Mouse (Mus musculus): ENCODE results near the gene Gabrb1. TPM values are rescaled to one million over a fixed set of nuclear protein-coding genes. Genes with fewer than 3 reads are reported as not detected.
"Not testable (repeated sequence)": the region's sequence is repeated elsewhere in the genome, so short reads cannot be mapped to it uniquely, and the experiment has no call there.

The Gabrb1 gene
- polyA plus RNA-seq, 1 experiment from 2014 or later = 2.1 TPM

- no peaks in the 10 kb centered on the region for H3K4me1 ChIP-seq
- no peak overlapping the region for H3K27ac ChIP-seq
- no peak overlapping the region for H3K4me2 ChIP-seq (replicated peaks)
- H3K27me3 ChIP-seq (replicated peaks) = no peaks in the 10 kb centered on the region
- WGBS = 94% methylated on average over 5 of the region's 5 CpGs
- no peak overlapping the region for H3K4me3 ChIP-seq
- peaks cover 3% of the 10 kb centered on the region; the same call in 1 of the 2 replicates for H3K36me3 ChIP-seq
- no peak overlapping the region for H3K9ac ChIP-seq
- no peak for ATAC-seq (ENCODE audit: low FRiP score, low read depth)
- H3K9me3 ChIP-seq = no peaks in the 10 kb centered on the region
Observed at GRCm38 (mm10) chr5:72150870-72151269, 493.0 kb downstream of the Gabrb1 start.

DNA sequence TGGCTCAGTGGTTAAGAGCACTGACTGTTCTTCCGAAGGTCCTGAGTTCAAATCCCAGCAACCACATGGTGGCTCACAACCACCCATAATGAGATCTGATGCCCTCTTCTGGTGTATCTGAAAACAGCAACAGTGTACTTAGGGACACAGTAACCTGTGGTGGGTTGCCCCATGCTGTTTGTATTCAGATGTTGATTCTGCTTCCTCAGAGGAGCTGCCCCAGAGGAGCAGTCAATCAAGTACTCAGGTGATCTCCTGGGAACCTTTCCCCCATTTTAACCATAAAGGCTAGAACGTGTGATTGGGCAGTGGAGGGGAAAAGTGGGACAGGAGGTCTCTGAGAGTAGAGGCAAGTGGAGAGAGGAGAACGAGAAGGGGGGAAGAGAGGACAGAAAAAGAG, 497.8 kb downstream of the Gabrb1 start:
- not testable (repeated sequence) for H3K4me1 ChIP-seq; H3K9me3 ChIP-seq; H3K27me3 ChIP-seq (replicated peaks); ATAC-seq (ENCODE audit: low FRiP score, low read depth); H3K4me3 ChIP-seq; H3K4me2 ChIP-seq (replicated peaks); H3K9ac ChIP-seq; H3K27ac ChIP-seq
- peaks cover 33% of the 10 kb centered on the region for H3K36me3 ChIP-seq
- 70% methylated on average over 3 of the region's 3 CpGs for WGBS

DNA sequence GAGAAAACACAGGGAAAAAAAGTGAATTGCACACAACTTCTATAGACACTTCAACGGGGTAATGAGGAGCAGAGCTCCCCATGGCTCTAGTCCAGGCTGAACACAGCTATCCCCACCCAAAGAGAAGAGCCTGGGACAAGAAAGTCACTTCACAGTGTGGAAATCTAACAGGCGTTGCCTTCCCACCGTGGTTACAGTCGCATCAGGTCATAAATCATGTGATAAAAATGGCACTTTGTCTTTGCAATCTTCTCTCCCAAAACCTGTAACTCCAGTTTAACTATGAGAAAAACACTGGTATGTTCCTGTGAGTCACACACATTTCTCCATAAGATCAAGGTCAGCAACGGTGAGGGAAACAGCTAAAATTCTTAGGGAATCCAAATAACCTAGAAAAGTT, 498.7 kb downstream of the Gabrb1 start:
- no peaks in the 10 kb centered on the region for H3K9me3 ChIP-seq
- no peak for ATAC-seq (ENCODE audit: low FRiP score, low read depth)
- WGBS = 87% methylated on average over 5 of the region's 5 CpGs
- H3K9ac ChIP-seq = no peak overlapping the region
- no peak overlapping the region for H3K27ac ChIP-seq
- no peak overlapping the region for H3K4me2 ChIP-seq (replicated peaks)
- no peaks in the 10 kb centered on the region for H3K4me1 ChIP-seq
- H3K36me3 ChIP-seq = peaks cover 40% of the 10 kb centered on the region
- H3K4me3 ChIP-seq = no peak overlapping the region
- H3K27me3 ChIP-seq (replicated peaks) = no peaks in the 10 kb centered on the region

GRCm38 (mm10) chr5:72158667-72159066, 500.8 kb downstream of the Gabrb1 start:
- H3K27me3 ChIP-seq (replicated peaks) = no peaks in the 10 kb centered on the region
- no peaks in the 10 kb centered on the region for H3K9me3 ChIP-seq
- no peak overlapping the region for H3K4me3 ChIP-seq
- ATAC-seq (ENCODE audit: low FRiP score, low read depth) = no peak
- no peak overlapping the region for H3K27ac ChIP-seq
- no peak overlapping the region for H3K9ac ChIP-seq
- WGBS = 96% methylated on average over 12 of the region's 12 CpGs
- H3K36me3 ChIP-seq = peaks cover 52% of the 10 kb centered on the region
- H3K4me2 ChIP-seq (replicated peaks) = no peak overlapping the region
- no peaks in the 10 kb centered on the region for H3K4me1 ChIP-seq

- 87% methylated on average over 6 of the region's 6 CpGs for WGBS
- Histone ChIP-seq H3K9ac (no peak overlapping the region), H3K4me1 (peaks cover 4% of the 10 kb centered on the region; the same call in 1 of the 2 replicates), H3K27me3 (replicated peaks) (no peaks in the 10 kb centered on the region), H3K27ac (no peak overlapping the region), H3K9me3 (no peaks in the 10 kb centered on the region), H3K4me3 (no peak overlapping the region), H3K4me2 (replicated peaks) (no peak overlapping the region), H3K36me3 (peaks cover 52% of the 10 kb centered on the region)
- no peak for ATAC-seq (ENCODE audit: low FRiP score, low read depth)
Observed at GRCm38 (mm10) chr5:72159537-72159936, 501.6 kb downstream of the Gabrb1 start.

- Histone ChIP-seq H3K36me3 (peaks cover 49% of the 10 kb centered on the region), H3K4me3 (no peak overlapping the region), H3K27ac (no peak overlapping the region), H3K9me3 (no peaks in the 10 kb centered on the region), H3K4me2 (replicated peaks) (no peak overlapping the region), H3K4me1 (peaks cover 5% of the 10 kb centered on the region; the same call in 1 of the 2 replicates), H3K27me3 (replicated peaks) (no peaks in the 10 kb centered on the region), H3K9ac (no peak overlapping the region)
- WGBS = 91% methylated on average over 11 of the region's 11 CpGs
- ATAC-seq (ENCODE audit: low FRiP score, low read depth) = no peak
Observed at GRCm38 (mm10) chr5:72160781-72161485, 503.0 kb downstream of the Gabrb1 start.

DNA sequence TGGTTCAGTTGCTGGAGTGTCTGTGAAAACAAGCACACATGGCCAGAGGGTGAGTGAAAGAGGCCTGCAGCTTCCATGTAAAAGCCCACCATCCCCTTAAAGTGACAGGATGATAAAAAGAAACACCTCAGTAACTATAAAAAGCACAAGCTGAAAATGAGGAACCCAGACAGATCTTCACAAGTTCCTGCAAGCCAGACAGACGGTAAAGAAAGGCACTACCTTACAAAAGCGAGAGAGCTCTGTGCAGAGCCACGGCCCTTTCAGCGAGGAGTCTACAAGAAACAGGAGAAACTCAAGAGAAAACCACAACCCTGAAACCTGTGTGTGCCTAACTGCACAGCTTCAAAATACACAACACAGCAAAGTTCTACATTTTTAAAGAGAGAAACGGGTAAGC, 504.9 kb downstream of the Gabrb1 start:
- ATAC-seq (ENCODE audit: low FRiP score, low read depth) = no peak
- Histone ChIP-seq H3K27me3 (replicated peaks) (no peaks in the 10 kb centered on the region), H3K9ac (no peak overlapping the region), H3K9me3 (no peaks in the 10 kb centered on the region), H3K27ac (no peak overlapping the region), H3K4me1 (peaks cover 12% of the 10 kb centered on the region), H3K36me3 (peaks cover 41% of the 10 kb centered on the region), H3K4me2 (replicated peaks) (no peak overlapping the region), H3K4me3 (no peak overlapping the region)
- WGBS = 85% methylated on average over 5 of the region's 5 CpGs

DNA sequence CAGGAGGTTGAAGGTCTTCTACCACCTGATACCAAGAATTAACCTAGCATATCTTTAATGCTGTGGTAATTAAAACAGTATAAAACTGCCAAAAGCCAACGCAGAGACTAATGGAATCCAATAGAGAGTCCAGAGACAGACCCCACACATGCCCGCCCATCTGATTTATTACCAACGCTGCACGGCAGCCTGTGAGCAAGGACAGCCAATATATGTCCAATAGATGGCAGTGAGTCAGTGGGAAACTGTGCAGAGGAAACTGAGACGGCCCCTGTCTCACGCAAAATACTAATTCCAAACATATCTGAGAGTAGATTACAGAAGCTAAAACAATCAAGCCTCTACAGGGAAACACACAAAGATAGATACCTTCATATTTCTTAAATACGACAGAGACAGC, 506.5 kb downstream of the Gabrb1 start:
- Histone ChIP-seq H3K27ac (no peak overlapping the region), H3K4me2 (replicated peaks) (no peak overlapping the region), H3K9me3 (no peaks in the 10 kb centered on the region), H3K4me1 (peaks cover 12% of the 10 kb centered on the region), H3K4me3 (no peak overlapping the region), H3K9ac (no peak overlapping the region), H3K36me3 (peaks cover 29% of the 10 kb centered on the region), H3K27me3 (replicated peaks) (no peaks in the 10 kb centered on the region)
- no peak for ATAC-seq (ENCODE audit: low FRiP score, low read depth)
- 70% methylated on average over 7 of the region's 7 CpGs for WGBS

DNA sequence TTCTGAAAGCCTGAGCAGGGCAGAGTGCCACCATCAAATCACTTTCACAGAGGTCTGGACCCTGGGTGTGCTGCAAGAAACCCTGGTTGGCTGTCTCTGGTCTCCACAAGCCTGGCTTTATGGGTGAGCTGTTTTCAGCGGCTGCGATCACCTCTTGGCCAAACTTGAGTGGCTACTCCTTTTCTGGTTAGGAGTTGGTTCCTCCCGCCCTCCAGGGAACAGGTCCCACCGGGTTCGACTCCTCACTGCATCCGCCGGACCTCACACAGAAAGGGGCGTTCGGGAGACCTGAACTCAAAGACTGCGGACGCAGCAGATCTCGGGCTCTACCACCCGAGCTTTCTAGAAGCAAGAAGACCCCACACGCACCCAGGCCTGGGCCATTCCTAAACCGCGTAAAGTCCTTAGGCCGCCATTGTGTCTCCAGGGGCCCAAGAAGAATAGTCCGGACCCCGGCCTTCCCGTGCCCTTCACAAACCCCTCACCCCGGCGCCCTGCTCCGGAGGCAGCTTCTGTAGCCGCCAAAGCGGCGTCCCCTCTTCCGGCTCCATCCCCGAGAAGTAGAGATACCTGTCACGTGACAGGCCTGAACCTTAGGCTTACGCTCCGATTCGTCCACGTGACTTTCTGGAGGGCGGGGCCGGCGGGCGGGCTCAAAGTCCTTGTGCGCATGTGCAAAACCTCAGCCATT, 509.8 kb downstream of the Gabrb1 start, which contains the start of gene Commd8:
Gene Commd8 (minus strand): TSS at position 596 of the 691 bp plus-strand sequence.
- Histone ChIP-seq H3K36me3 (peaks cover 4% of the 10 kb centered on the region; the same call in 1 of the 2 replicates), H3K27ac (no peak within 1 kb of the TSS), H3K27me3 (replicated peaks) (no peaks in the 10 kb centered on the region), H3K9me3 (no peaks in the 10 kb centered on the region), H3K4me1 (peaks cover 12% of the 10 kb centered on the region), H3K4me3 (peak within 1 kb of the TSS; percentile 73), H3K4me2 (replicated peaks) (peak within 1 kb of the TSS; percentile 89), H3K9ac (peak within 1 kb of the TSS; percentile 72)
- peak; percentile 93 for ATAC-seq (ENCODE audit: low FRiP score, low read depth)
- under 1% methylated on average over 38 of the region's 38 CpGs for WGBS

GRCm38 (mm10) chr5:72168285-72168621, 510.3 kb downstream of the Gabrb1 start:
- Histone ChIP-seq H3K4me3 (peak overlapping the region; percentile 73), H3K36me3 (no peaks in the 10 kb centered on the region), H3K27me3 (replicated peaks) (no peaks in the 10 kb centered on the region), H3K4me2 (replicated peaks) (peak overlapping the region; percentile 89), H3K4me1 (peaks cover 12% of the 10 kb centered on the region), H3K27ac (no peak overlapping the region), H3K9me3 (no peaks in the 10 kb centered on the region), H3K9ac (no peak overlapping the region)
- 0% methylated on average over 4 of the region's 4 CpGs for WGBS
- peak; percentile 57; the same call in 1 of the 2 replicates for ATAC-seq (ENCODE audit: low FRiP score, low read depth)

DNA sequence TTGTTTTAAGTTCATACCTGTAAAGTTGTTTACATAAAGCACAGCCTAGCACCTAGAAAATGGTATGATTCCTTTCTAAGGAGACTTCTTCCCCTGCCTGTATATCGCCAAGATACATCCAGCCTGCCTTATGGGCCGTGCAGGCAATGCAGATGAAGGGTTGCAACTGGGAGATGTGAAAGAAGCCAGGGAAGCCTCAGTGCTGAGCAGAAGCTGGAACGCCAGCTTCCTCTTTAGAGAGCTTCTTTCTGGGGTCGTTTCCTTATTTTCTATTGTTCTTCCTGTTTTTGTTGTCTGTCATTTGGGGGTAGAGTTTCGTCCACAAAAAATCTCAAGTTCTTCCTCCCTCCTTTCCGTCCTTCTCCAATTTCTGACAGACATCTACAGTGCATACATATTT, 512.2 kb downstream of the Gabrb1 start:
- H3K9ac ChIP-seq = no peak overlapping the region
- no peak overlapping the region for H3K27ac ChIP-seq
- H3K4me2 ChIP-seq (replicated peaks) = no peak overlapping the region
- ATAC-seq (ENCODE audit: low FRiP score, low read depth) = no peak
- peaks cover 7% of the 10 kb centered on the region for H3K4me1 ChIP-seq
- H3K36me3 ChIP-seq = no peaks in the 10 kb centered on the region
- no peak overlapping the region for H3K4me3 ChIP-seq
- H3K9me3 ChIP-seq = no peaks in the 10 kb centered on the region
- no peaks in the 10 kb centered on the region for H3K27me3 ChIP-seq (replicated peaks)
- WGBS = 72% methylated on average over 6 of the region's 6 CpGs

DNA sequence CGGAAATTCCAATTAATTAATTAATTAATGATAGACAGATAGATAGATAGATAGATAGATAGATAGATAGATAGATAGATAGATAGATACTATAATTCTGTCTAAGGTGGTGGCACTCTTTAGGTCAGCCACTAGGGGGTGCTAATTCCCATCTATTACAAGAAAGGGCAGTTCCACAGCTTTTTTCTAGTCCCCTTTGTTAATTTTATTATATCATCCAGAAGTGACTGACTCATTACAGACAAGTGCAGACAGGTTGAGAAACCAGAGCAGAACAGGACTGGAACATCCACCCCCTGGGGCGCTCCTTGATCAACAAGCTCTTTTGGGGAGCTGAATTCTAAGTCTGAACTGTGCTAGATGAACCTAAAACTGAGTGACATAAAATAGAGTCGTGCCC, 514.8 kb downstream of the Gabrb1 start:
- no peak overlapping the region for H3K4me3 ChIP-seq
- H3K27ac ChIP-seq = no peak overlapping the region
- H3K36me3 ChIP-seq = no peaks in the 10 kb centered on the region
- no peaks in the 10 kb centered on the region for H3K27me3 ChIP-seq (replicated peaks)
- no peak overlapping the region for H3K9ac ChIP-seq
- H3K4me1 ChIP-seq = no peaks in the 10 kb centered on the region
- no peak overlapping the region for H3K4me2 ChIP-seq (replicated peaks)
- 34% methylated on average over 3 of the region's 3 CpGs for WGBS
- ATAC-seq (ENCODE audit: low FRiP score, low read depth) = no peak
- no peaks in the 10 kb centered on the region for H3K9me3 ChIP-seq
